Mouse (Mus musculus) midbrain, embryonic 14.5 days (tissue): ENCODE measurements at regions not wholly inside any gene's neighbourhood (a gene's known extent, or its start where the extent isn't known, plus 50 kb on each side); places are given as distances from the start of the nearest gene placed in this dataset.

Experiments
- ATAC-seq: fragments of 200-750 bp; cut with Nextera tagmentation; 2 replicates; pipeline ENCODE4 v1.8.0; 2017; ENCODE audit warnings: moderate number of reproducible peaks, moderate library complexity; ENCODE audit not compliant: low FRiP score, low TSS enrichment
- DNase-seq: peaks from one replicate; pipeline ENCODE4 v3.0.0-alpha.2; 2015
- H3K27ac ChIP-seq: fragments of 300-500 bp; sonication (generic); replicated peaks from 2 replicates; pipeline ENCODE4 v1.5.1; 2014; ENCODE audit warnings: mild to moderate bottlenecking, low read depth, low read length, moderate library complexity
- H3K27me3 ChIP-seq: fragments of 300-500 bp; sonication (generic); 2 replicates; pipeline ENCODE4 v1.6.1; 2014; ENCODE audit warnings: low read length, control low read depth, mixed read lengths; ENCODE audit not compliant: control insufficient read depth, insufficient read depth
- H3K36me3 ChIP-seq: fragments of 300-500 bp; sonication (generic); 2 replicates; pipeline ENCODE4 v1.6.1; 2014; ENCODE audit warnings: low read length, control low read depth; ENCODE audit not compliant: control insufficient read depth, insufficient read depth
- H3K4me1 ChIP-seq: fragments of 300-500 bp; sonication (generic); 2 replicates; pipeline ENCODE4 v1.6.1; 2014; ENCODE audit warnings: mild to moderate bottlenecking, antibody characterized with exemption, low read length, control low read depth; ENCODE audit not compliant: control insufficient read depth, insufficient read depth
- H3K4me2 ChIP-seq: fragments of 300-500 bp; sonication (generic); 2 replicates; pipeline ENCODE4 v1.6.1; 2014; ENCODE audit warnings: mild to moderate bottlenecking, low read length, moderate library complexity
- H3K4me3 ChIP-seq: fragments of 300-500 bp; sonication (generic); replicated peaks from 2 replicates; pipeline ENCODE4 v1.5.1; 2014; ENCODE audit warnings: low read depth, low read length
- H3K9ac ChIP-seq: fragments of 300-500 bp; sonication (generic); replicated peaks from 2 replicates; pipeline ENCODE4 v1.6.1; 2014; ENCODE audit warnings: mild to moderate bottlenecking, low read length, moderate library complexity
- H3K9me3 ChIP-seq: fragments of 300-500 bp; sonication (generic); 2 replicates; pipeline ENCODE4 v1.6.1; 2016; ENCODE audit warnings: low read length, control low read depth, mixed read lengths; ENCODE audit not compliant: control insufficient read depth
- WGBS: fragments of 180-500 bp; shearing (Covaris S2); extraction: QIAGEN DNeasy Blood & Tissue Kit; methylation state at CpG from one replicate; pipeline ENCODE4 v1.1.7; 2014; 5-methylcytosine and 5-hydroxymethylcytosine counted together

- 64% methylated on average over 5 of the region's 5 CpGs for WGBS
- Histone ChIP-seq H3K9ac (no peak overlapping the region), H3K27ac (no peak overlapping the region), H3K9me3 (no peaks in the 10 kb centered on the region), H3K4me1 (no peaks in the 10 kb centered on the region), H3K4me3 (no peak overlapping the region), H3K36me3 (no peaks in the 10 kb centered on the region), H3K4me2 (no peak overlapping the region), H3K27me3 (no peaks in the 10 kb centered on the region)
- ATAC-seq (no peak), DNase-seq (no peak)
Measured at GRCm38 (mm10) chr3:78412669-78413419, 873.5 kb downstream of the Rapgef2 start.

GRCm38 (mm10) chr3:78411395-78411794 is 874.9 kb downstream of the Rapgef2 start:
- Histone ChIP-seq H3K4me3 (no peak overlapping the region), H3K9me3 (no peaks in the 10 kb centered on the region), H3K4me1 (no peaks in the 10 kb centered on the region), H3K4me2 (no peak overlapping the region), H3K9ac (no peak overlapping the region), H3K27ac (no peak overlapping the region), H3K27me3 (no peaks in the 10 kb centered on the region), H3K36me3 (no peaks in the 10 kb centered on the region)
- ATAC-seq (no peak), DNase-seq (no peak)
- WGBS, result 68% methylated on average over 4 of the region's 4 CpGs

- Histone ChIP-seq H3K4me1 (no peaks in the 10 kb centered on the region), H3K4me3 (no peak overlapping the region), H3K36me3 (no peaks in the 10 kb centered on the region), H3K4me2 (no peak overlapping the region), H3K27me3 (no peaks in the 10 kb centered on the region), H3K9ac (no peak overlapping the region), H3K27ac (no peak overlapping the region), H3K9me3 (no peaks in the 10 kb centered on the region)
- DNase-seq, result no peak
- no peak for ATAC-seq
- 48% methylated on average over 3 of the region's 3 CpGs for WGBS
Measured at GRCm38 (mm10) chr3:78409237-78409636, 877.1 kb downstream of the Rapgef2 start.

GRCm38 (mm10) chr3:78405760-78406467 is 880.4 kb downstream of the Rapgef2 start:
- Histone ChIP-seq H3K4me2 (no peak overlapping the region), H3K36me3 (no peaks in the 10 kb centered on the region), H3K9ac (no peak overlapping the region), H3K27ac (no peak overlapping the region), H3K4me3 (no peak overlapping the region), H3K9me3 (no peaks in the 10 kb centered on the region), H3K27me3 (no peaks in the 10 kb centered on the region), H3K4me1 (no peaks in the 10 kb centered on the region)
- WGBS, result 61% methylated on average over 6 of the region's 6 CpGs
- DNase-seq (no peak), ATAC-seq (no peak)

GRCm38 (mm10) chr3:78358377-78358776 is 927.9 kb downstream of the Rapgef2 start:
- H3K27me3 ChIP-seq, result no peaks in the 10 kb centered on the region
- peak; percentile 90 for DNase-seq
- H3K4me2 ChIP-seq, result no peak overlapping the region
- 53% methylated on average over 1 of the region's 1 CpGs for WGBS
- no peak overlapping the region for H3K9ac ChIP-seq
- no peak overlapping the region for H3K27ac ChIP-seq
- H3K36me3 ChIP-seq, result no peaks in the 10 kb centered on the region
- H3K4me1 ChIP-seq, result no peaks in the 10 kb centered on the region
- no peak overlapping the region for H3K4me3 ChIP-seq
- H3K9me3 ChIP-seq, result no peaks in the 10 kb centered on the region
- ATAC-seq, result peak; percentile 53; the same call in 1 of the 2 replicates

GRCm38 (mm10) chr3:78339891-78340290 is 946.4 kb downstream of the Rapgef2 start:
- H3K4me3 ChIP-seq, result no peak overlapping the region
- DNase-seq (no peak), ATAC-seq (no peak)
- 93% methylated on average over 1 of the region's 1 CpGs for WGBS
- H3K9me3 ChIP-seq, result no peaks in the 10 kb centered on the region
- no peak overlapping the region for H3K9ac ChIP-seq
- H3K36me3 ChIP-seq, result no peaks in the 10 kb centered on the region
- no peak overlapping the region for H3K4me2 ChIP-seq
- no peak overlapping the region for H3K27ac ChIP-seq
- H3K4me1 ChIP-seq, result no peaks in the 10 kb centered on the region
- H3K27me3 ChIP-seq, result no peaks in the 10 kb centered on the region

GRCm38 (mm10) chr3:78311630-78312406 is 974.5 kb downstream of the Rapgef2 start:
- no peak overlapping the region for H3K27ac ChIP-seq
- H3K27me3 ChIP-seq, result no peaks in the 10 kb centered on the region
- H3K9ac ChIP-seq, result no peak overlapping the region
- 56% methylated on average over 7 of the region's 7 CpGs for WGBS
- DNase-seq (peak; percentile 58), ATAC-seq (peak; percentile 40; the same call in 1 of the 2 replicates)
- H3K4me1 ChIP-seq, result no peaks in the 10 kb centered on the region
- H3K9me3 ChIP-seq, result no peaks in the 10 kb centered on the region
- H3K4me3 ChIP-seq, result no peak overlapping the region
- H3K36me3 ChIP-seq, result no peaks in the 10 kb centered on the region
- H3K4me2 ChIP-seq, result no peak overlapping the region

GRCm38 (mm10) chr3:78300506-78300905 is 985.8 kb downstream of the Rapgef2 start:
- Histone ChIP-seq H3K4me1 (no peaks in the 10 kb centered on the region), H3K4me3 (no peak overlapping the region), H3K27ac (no peak overlapping the region)

More at GRCm38 (mm10) chr3:78300506-78300905, 985.8 kb downstream of the Rapgef2 start:
- H3K36me3 ChIP-seq, result no peaks in the 10 kb centered on the region
- DNase-seq (no peak), ATAC-seq (no peak)
- no peaks in the 10 kb centered on the region for H3K9me3 ChIP-seq
- H3K4me2 ChIP-seq, result no peak overlapping the region
- no peaks in the 10 kb centered on the region for H3K27me3 ChIP-seq
- H3K9ac ChIP-seq, result no peak overlapping the region
